Mouse (Mus musculus) embryonic facial prominence, embryonic 11.5 days (tissue): ENCODE measurements around the gene Ggnbp2. TPM values are rescaled to one million over a fixed set of nuclear protein-coding genes. Genes with fewer than 3 reads are reported as not detected.
A peak's percentile ranks its signal among the peaks of the same experiment; 100 is the strongest.
"Not testable (repeated sequence)": the region's sequence is repeated elsewhere in the genome, so short reads cannot be mapped to it uniquely, and the experiment has no call there.

Experiments
- ATAC-seq: fragments of 200-750 bp; cut with Nextera tagmentation; replicated peaks from 2 replicates; pipeline ENCODE4 v1.8.0; 2017; ENCODE audit warnings: low read depth; ENCODE audit not compliant: insufficient number of reproducible peaks, low FRiP score, low TSS enrichment
- DNase-seq: peaks from one replicate; pipeline ENCODE4 v3.0.0-alpha.2; 2015; ENCODE audit warnings: low spot score
- H3K27ac ChIP-seq: fragments of 300-500 bp; sonication (generic); replicated peaks from 2 replicates; pipeline ENCODE4 v1.5.1; 2014; ENCODE audit warnings: mild to moderate bottlenecking, low read depth, low read length, control low read depth
- H3K27me3 ChIP-seq: fragments of 300-500 bp; sonication (generic); 2 replicates; pipeline ENCODE4 v1.6.1; 2014; ENCODE audit warnings: mild to moderate bottlenecking, low read length, moderate library complexity, mixed read lengths; ENCODE audit not compliant: control insufficient read depth, insufficient read depth
- H3K36me3 ChIP-seq: fragments of 300-500 bp; sonication (generic); replicated peaks from 2 replicates; pipeline ENCODE4 v1.6.1; 2014; ENCODE audit warnings: low read depth, mild to moderate bottlenecking, low read length, moderate library complexity, mixed read lengths; ENCODE audit not compliant: control insufficient read depth, insufficient read depth
- H3K4me1 ChIP-seq: fragments of 300-500 bp; sonication (generic); 2 replicates; pipeline ENCODE4 v1.6.1; 2014; ENCODE audit warnings: low read length, mixed read lengths; ENCODE audit not compliant: control insufficient read depth, insufficient read depth
- H3K4me2 ChIP-seq: fragments of 300-500 bp; sonication (generic); 2 replicates; pipeline ENCODE4 v1.6.1; 2014; ENCODE audit warnings: low read depth, mild to moderate bottlenecking, control low read depth, low read length, moderate library complexity
- H3K4me3 ChIP-seq: fragments of 300-500 bp; sonication (generic); 2 replicates; pipeline ENCODE4 v1.5.1; 2014; ENCODE audit warnings: low read depth, low read length, control low read depth
- H3K9ac ChIP-seq: fragments of 300-500 bp; sonication (generic); replicated peaks from 2 replicates; pipeline ENCODE4 v1.6.1; 2014; ENCODE audit warnings: mild to moderate bottlenecking, control low read depth, low read length
- H3K9me3 ChIP-seq: fragments of 300-500 bp; sonication (generic); replicated peaks from 2 replicates; pipeline ENCODE4 v1.6.1; 2016; ENCODE audit warnings: mild to moderate bottlenecking, low read length, inconsistent platforms, mixed read lengths; ENCODE audit not compliant: control insufficient read depth
- WGBS: fragments of 180-500 bp; shearing (Covaris S2); extraction: QIAGEN DNeasy Blood & Tissue Kit; methylation state at CpG from one replicate; pipeline ENCODE4 v1.1.7; 2014; 5-methylcytosine and 5-hydroxymethylcytosine counted together
- polyA plus RNA-seq: library from polyadenylated mRNA; unstranded; fragments of >200 nt; fragmentation: Nextera tagmentation; extraction: Ambion mirVana; gene quantifications from 2 replicates; pipeline ENCODE4 v1.2.1, GENCODE M21; 2014

The Ggnbp2 gene
- polyA plus RNA-seq, 1 experiment from 2014 or later = 72.5 TPM

GRCm38 (mm10) chr11:84879007-84879771 is 8.6 kb upstream of the Ggnbp2 start:
- WGBS = 25% methylated on average over 6 of the region's 7 CpGs

GRCm38 (mm10) chr11:84876020-84876419 is 5.4 kb upstream of the Ggnbp2 start:
- not testable (repeated sequence) for H3K9me3 ChIP-seq, ATAC-seq, H3K4me3 ChIP-seq, H3K4me1 ChIP-seq, H3K36me3 ChIP-seq, H3K9ac ChIP-seq, H3K27me3 ChIP-seq, H3K27ac ChIP-seq, H3K4me2 ChIP-seq, DNase-seq
- no CpG with 5 or more reads among the region's 1 CpGs for WGBS

More at GRCm38 (mm10) chr11:84879007-84879771, 8.6 kb upstream of the Ggnbp2 start:
- Histone ChIP-seq H3K4me3 (peak overlapping the region; percentile 71), H3K4me1 (no peaks in the 10 kb centered on the region), H3K27me3 (no peaks in the 10 kb centered on the region), H3K4me2 (peak overlapping the region; percentile 94), H3K9ac (peak overlapping the region; percentile 86), H3K36me3 (no peaks in the 10 kb centered on the region), H3K9me3 (no peaks in the 10 kb centered on the region), H3K27ac (no peak overlapping the region; the same call in 1 of the 2 replicates)
- ATAC-seq = no peak
- DNase-seq = no peak

GRCm38 (mm10) chr11:84873042-84873833 is 2.6 kb upstream of the Ggnbp2 start:
- DNase-seq = no peak
- no peaks in the 10 kb centered on the region for H3K9me3 ChIP-seq

GRCm38 (mm10) chr11:84871548-84872069 is 992 bp upstream of the Ggnbp2 start:
- H3K4me1 ChIP-seq = no peaks in the 10 kb centered on the region
- H3K27me3 ChIP-seq = no peaks in the 10 kb centered on the region
- 79% methylated on average over 4 of the region's 4 CpGs for WGBS
- no peak overlapping the region for H3K27ac ChIP-seq
- peak overlapping the region; percentile 66 for H3K4me2 ChIP-seq
- H3K9me3 ChIP-seq = no peaks in the 10 kb centered on the region
- peak overlapping the region; percentile 93 for H3K9ac ChIP-seq
- no peak for DNase-seq
- ATAC-seq = no peak
- H3K36me3 ChIP-seq = no peaks in the 10 kb centered on the region
- peak overlapping the region; percentile 81 for H3K4me3 ChIP-seq

More at GRCm38 (mm10) chr11:84873042-84873833, 2.6 kb upstream of the Ggnbp2 start:
- Histone ChIP-seq H3K4me1 (no peaks in the 10 kb centered on the region), H3K4me2 (no peak overlapping the region), H3K9ac (no peak overlapping the region), H3K27ac (no peak overlapping the region), H3K27me3 (no peaks in the 10 kb centered on the region), H3K36me3 (no peaks in the 10 kb centered on the region), H3K4me3 (no peak overlapping the region)
- WGBS = 66% methylated on average over 1 of the region's 1 CpGs
- no peak for ATAC-seq

- H3K27me3 ChIP-seq = no peaks in the 10 kb centered on the region
- H3K9ac ChIP-seq = peak overlapping the region; percentile 93
- WGBS = under 1% methylated on average over 10 of the region's 10 CpGs
- no peaks in the 10 kb centered on the region for H3K9me3 ChIP-seq
- H3K4me3 ChIP-seq = peak overlapping the region; percentile 81
- no peaks in the 10 kb centered on the region for H3K36me3 ChIP-seq
- DNase-seq (peak; percentile 53), ATAC-seq (peak; percentile 41)
- H3K27ac ChIP-seq = peak overlapping the region; percentile 96
- H3K4me1 ChIP-seq = no peaks in the 10 kb centered on the region
- peak overlapping the region; percentile 66 for H3K4me2 ChIP-seq
Measured at GRCm38 (mm10) chr11:84871046-84871445, 429 bp upstream of the Ggnbp2 start.

GRCm38 (mm10) chr11:84869537-84870232 is 932 bp downstream of the Ggnbp2 start:
- peak overlapping the region; percentile 92 for H3K9ac ChIP-seq
- H3K4me1 ChIP-seq = no peaks in the 10 kb centered on the region
- H3K4me3 ChIP-seq = peak overlapping the region; percentile 81
- peak; percentile 81 for ATAC-seq
- no peaks in the 10 kb centered on the region for H3K9me3 ChIP-seq
- H3K36me3 ChIP-seq = no peaks in the 10 kb centered on the region
- WGBS = under 1% methylated on average over 47 of the region's 61 CpGs
- DNase-seq = peak; percentile 97
- no peaks in the 10 kb centered on the region for H3K27me3 ChIP-seq
- H3K27ac ChIP-seq = peak overlapping the region; percentile 91
- H3K4me2 ChIP-seq = peak overlapping the region; percentile 84

- H3K4me1 ChIP-seq = no peaks in the 10 kb centered on the region
- H3K9ac ChIP-seq = peak overlapping the region; percentile 92
- H3K27me3 ChIP-seq = no peaks in the 10 kb centered on the region
- H3K4me3 ChIP-seq = peak overlapping the region; percentile 81
- H3K36me3 ChIP-seq = no peaks in the 10 kb centered on the region
- DNase-seq (no peak), ATAC-seq (no peak)
- no peak overlapping the region for H3K27ac ChIP-seq
- peak overlapping the region; percentile 84 for H3K4me2 ChIP-seq
- 17% methylated on average over 7 of the region's 7 CpGs for WGBS
- H3K9me3 ChIP-seq = no peaks in the 10 kb centered on the region
Measured at GRCm38 (mm10) chr11:84868786-84869259, 1.8 kb downstream of the Ggnbp2 start.
